Mouse (Mus musculus): ENCODE results near the gene Hspa8. TPM values are rescaled to one million over a fixed set of nuclear protein-coding genes. Genes with fewer than 3 reads are reported as not detected.

Gene Hspa8
- total RNA-seq, 1 experiment = 3,988 TPM

- H3K36me3 ChIP-seq (ENCODE audit: control insufficient read depth, insufficient read depth, low read length, poor library complexity, severe bottlenecking) = peaks cover 29% of the 10 kb centered on the region
- no peak overlapping the region for H3K9ac ChIP-seq (ENCODE audit: insufficient read depth, low read depth, low read length, poor library complexity, severe bottlenecking)
- H3K9me3 ChIP-seq (ENCODE audit: control insufficient read depth, insufficient read depth, low read depth, low read length) = no peaks in the 10 kb centered on the region
- TF ChIP-seq ZNF384 (IDR thresholded peaks at IDR 0.05; ENCODE audit: low read depth, low read length) (peak; percentile 96), CHD2 (IDR thresholded peaks at IDR 0.05; ENCODE audit: low read depth, low read length) (peak; percentile 86), HCFC1 (IDR thresholded peaks at IDR 0.05; ENCODE audit: borderline replicate concordance, insufficient read depth, low read length) (no peak)
- DNase-seq (ENCODE audit: low read depth, low spot score) = no peak
- in situ Hi-C loops (cut with MboI; ENCODE audit: low sequenced_read_pairs in 2 of 2, unreplicated experiment in 2 of 2) = no loop called here
- H3K4me3 ChIP-seq (ENCODE audit: insufficient read depth in 1 of 2, low read depth in 1 of 2, low read length in 2 of 2, poor library complexity in 1 of 2, severe bottlenecking in 1 of 2) = no peak overlapping the region
- no peaks in the 10 kb centered on the region for H3K4me1 ChIP-seq (ENCODE audit: control insufficient read depth in 2 of 2, insufficient read depth in 2 of 2, low read length in 2 of 2, poor library complexity in 1 of 2)
- no peak overlapping the region for H3K27ac ChIP-seq (ENCODE audit: insufficient read depth, low read depth, low read length, poor library complexity, severe bottlenecking)
These were observed 5.9 kb downstream of the Hspa8 start for GRCm38 (mm10) chr9:40806440-40807288.

- no peak for DNase-seq (ENCODE audit: low read depth, low spot score)
- no peaks in the 10 kb centered on the region for H3K9me3 ChIP-seq (ENCODE audit: control insufficient read depth, insufficient read depth, low read depth, low read length)
- no peak overlapping the region for H3K9ac ChIP-seq (ENCODE audit: insufficient read depth, low read depth, low read length, poor library complexity, severe bottlenecking)
- no peak overlapping the region for H3K4me3 ChIP-seq (ENCODE audit: insufficient read depth in 1 of 2, low read depth in 1 of 2, low read length in 2 of 2, poor library complexity in 1 of 2, severe bottlenecking in 1 of 2)
- in situ Hi-C loops (cut with MboI; ENCODE audit: low sequenced_read_pairs in 2 of 2, unreplicated experiment in 2 of 2) = no loop called here
- no peak overlapping the region for H3K27ac ChIP-seq (ENCODE audit: insufficient read depth, low read depth, low read length, poor library complexity, severe bottlenecking)
- TF ChIP-seq MAFK (IDR thresholded peaks at IDR 0.05; ENCODE audit: insufficient read depth, low read depth, low read length) = no peak
- TF ChIP-seq CHD2 (IDR thresholded peaks at IDR 0.05; ENCODE audit: low read depth, low read length) = no peak; the same call in 1 of the 2 replicates
- TF ChIP-seq ZC3H11A (IDR thresholded peaks at IDR 0.05; ENCODE audit: borderline replicate concordance, low read depth, low read length) = no peak
- TF ChIP-seq ZNF384 (IDR thresholded peaks at IDR 0.05; ENCODE audit: low read depth, low read length) = no peak
- no peak for TF ChIP-seq HCFC1 (IDR thresholded peaks at IDR 0.05; ENCODE audit: borderline replicate concordance, insufficient read depth, low read length)
- no peaks in the 10 kb centered on the region for H3K4me1 ChIP-seq (ENCODE audit: control insufficient read depth in 2 of 2, insufficient read depth in 2 of 2, low read length in 2 of 2, poor library complexity in 1 of 2)
- H3K36me3 ChIP-seq (ENCODE audit: control insufficient read depth, insufficient read depth, low read length, poor library complexity, severe bottlenecking) = peaks cover 21% of the 10 kb centered on the region
These were observed 6.6 kb downstream of the Hspa8 start for GRCm38 (mm10) chr9:40807289-40807920.

- H3K4me1 ChIP-seq (ENCODE audit: control insufficient read depth in 2 of 2, insufficient read depth in 2 of 2, low read length in 2 of 2, poor library complexity in 1 of 2) = no peaks in the 10 kb centered on the region
- H3K36me3 ChIP-seq (ENCODE audit: control insufficient read depth, insufficient read depth, low read length, poor library complexity, severe bottlenecking) = peaks cover 16% of the 10 kb centered on the region
- no peak for TF ChIP-seq ZNF384 (IDR thresholded peaks at IDR 0.05; ENCODE audit: low read depth, low read length)
- no peaks in the 10 kb centered on the region for H3K9me3 ChIP-seq (ENCODE audit: control insufficient read depth, insufficient read depth, low read depth, low read length)
- no peak for DNase-seq (ENCODE audit: low read depth, low spot score)
- no peak overlapping the region for H3K9ac ChIP-seq (ENCODE audit: insufficient read depth, low read depth, low read length, poor library complexity, severe bottlenecking)
- H3K27ac ChIP-seq (ENCODE audit: insufficient read depth, low read depth, low read length, poor library complexity, severe bottlenecking) = no peak overlapping the region
- in situ Hi-C loops (cut with MboI; ENCODE audit: low sequenced_read_pairs in 2 of 2, unreplicated experiment in 2 of 2) = no loop called here
- no peak overlapping the region for H3K4me3 ChIP-seq (ENCODE audit: insufficient read depth in 1 of 2, low read depth in 1 of 2, low read length in 2 of 2, poor library complexity in 1 of 2, severe bottlenecking in 1 of 2)
These were observed 7.5 kb downstream of the Hspa8 start for GRCm38 (mm10) chr9:40808061-40808906.

DNA sequence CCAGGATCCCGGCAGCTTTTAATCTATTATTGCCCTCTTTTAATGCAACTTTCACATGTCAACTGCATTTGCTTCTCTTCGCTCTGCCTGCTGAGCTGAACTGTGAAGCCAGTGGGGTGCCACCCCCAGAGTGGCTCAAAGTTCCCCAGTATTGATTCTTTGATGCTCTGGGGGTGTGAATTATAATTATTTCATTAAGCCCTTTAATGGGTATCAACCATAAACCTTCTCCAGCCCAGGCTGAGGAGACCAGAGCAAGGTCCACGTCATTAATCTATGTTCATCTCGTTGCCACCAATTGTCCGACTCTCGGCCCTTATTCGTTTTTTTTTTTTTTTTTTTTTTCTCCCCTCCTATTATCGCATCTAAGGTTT, 8.1 kb downstream of the Hspa8 start:
- peaks cover 10% of the 10 kb centered on the region for H3K36me3 ChIP-seq (ENCODE audit: control insufficient read depth, insufficient read depth, low read length, poor library complexity, severe bottlenecking)
- DNase-seq (ENCODE audit: low read depth, low spot score) = no peak
- in situ Hi-C loops (cut with MboI; ENCODE audit: low sequenced_read_pairs in 2 of 2, unreplicated experiment in 2 of 2) = no loop called here
- H3K4me3 ChIP-seq (ENCODE audit: insufficient read depth in 1 of 2, low read depth in 1 of 2, low read length in 2 of 2, poor library complexity in 1 of 2, severe bottlenecking in 1 of 2) = no peak overlapping the region
- H3K9me3 ChIP-seq (ENCODE audit: control insufficient read depth, insufficient read depth, low read depth, low read length) = no peaks in the 10 kb centered on the region
- TF ChIP-seq MAFK (IDR thresholded peaks at IDR 0.05; ENCODE audit: insufficient read depth, low read depth, low read length) = no peak
- TF ChIP-seq CHD2 (IDR thresholded peaks at IDR 0.05; ENCODE audit: low read depth, low read length) = no peak
- TF ChIP-seq ZC3H11A (IDR thresholded peaks at IDR 0.05; ENCODE audit: borderline replicate concordance, low read depth, low read length) = no peak
- TF ChIP-seq ZNF384 (IDR thresholded peaks at IDR 0.05; ENCODE audit: low read depth, low read length) = no peak
- TF ChIP-seq HCFC1 (IDR thresholded peaks at IDR 0.05; ENCODE audit: borderline replicate concordance, insufficient read depth, low read length) = no peak
- H3K4me1 ChIP-seq (ENCODE audit: control insufficient read depth in 2 of 2, insufficient read depth in 2 of 2, low read length in 2 of 2, poor library complexity in 1 of 2) = no peaks in the 10 kb centered on the region
- H3K9ac ChIP-seq (ENCODE audit: insufficient read depth, low read depth, low read length, poor library complexity, severe bottlenecking) = no peak overlapping the region
- H3K27ac ChIP-seq (ENCODE audit: insufficient read depth, low read depth, low read length, poor library complexity, severe bottlenecking) = no peak overlapping the region
